Mouse (Mus musculus) heart, embryonic 12.5 days (tissue): ENCODE results near the gene Tmem116. TPM values are rescaled to one million over a fixed set of nuclear protein-coding genes. Genes with fewer than 3 reads are reported as not detected.

Experiments
- ATAC-seq: fragments of 200-750 bp; cut with Nextera tagmentation; 2 replicates; pipeline ENCODE4 v1.8.0; 2017; ENCODE audit warnings: moderate TSS enrichment, moderate library complexity; ENCODE audit not compliant: insufficient number of reproducible peaks, low FRiP score
- H3K27ac ChIP-seq: fragments of 300-500 bp; sonication (generic); 2 replicates; pipeline ENCODE4 v1.5.1; 2016; ENCODE audit warnings: mild to moderate bottlenecking, moderate library complexity; ENCODE audit not compliant: poor library complexity, severe bottlenecking
- H3K27me3 ChIP-seq: fragments of 300-500 bp; sonication (generic); replicated peaks from 2 replicates; pipeline ENCODE4 v1.6.1; 2016; ENCODE audit warnings: mild to moderate bottlenecking, moderate library complexity
- H3K36me3 ChIP-seq: fragments of 300-500 bp; sonication (generic); 2 replicates; pipeline ENCODE4 v1.6.1; 2016; ENCODE audit warnings: mild to moderate bottlenecking, moderate library complexity
- H3K4me1 ChIP-seq: fragments of 300-500 bp; sonication (generic); replicated peaks from 2 replicates; pipeline ENCODE4 v1.6.1; 2016; ENCODE audit warnings: mild to moderate bottlenecking
- H3K4me2 ChIP-seq: fragments of 300-500 bp; sonication (generic); 2 replicates; pipeline ENCODE4 v1.6.1; 2016; ENCODE audit warnings: mild to moderate bottlenecking, moderate library complexity
- H3K4me3 ChIP-seq: fragments of 300-500 bp; sonication (generic); 2 replicates; pipeline ENCODE4 v1.5.1; 2016; ENCODE audit warnings: mild to moderate bottlenecking
- H3K9ac ChIP-seq: fragments of 300-500 bp; sonication (generic); 2 replicates; pipeline ENCODE4 v1.6.1; 2016; ENCODE audit warnings: mild to moderate bottlenecking, moderate library complexity
- H3K9me3 ChIP-seq: fragments of 300-500 bp; sonication (generic); replicated peaks from 2 replicates; pipeline ENCODE4 v1.6.1; 2016; ENCODE audit warnings: mild to moderate bottlenecking, moderate library complexity
- WGBS: fragments of 180-500 bp; shearing (Covaris S2); methylation state at CpG from one replicate; pipeline ENCODE4 v1.1.7; 2016; 5-methylcytosine and 5-hydroxymethylcytosine counted together
- polyA plus RNA-seq: library from polyadenylated mRNA; unstranded; fragments of >200 nt; fragmentation: Nextera tagmentation; extraction: Ambion mirVana; gene quantifications from 2 replicates; pipeline ENCODE4 v1.2.1, GENCODE M21; 2016

Gene Tmem116
- polyA plus RNA-seq, 1 experiment from 2014 or later, result 4.7 TPM

DNA sequence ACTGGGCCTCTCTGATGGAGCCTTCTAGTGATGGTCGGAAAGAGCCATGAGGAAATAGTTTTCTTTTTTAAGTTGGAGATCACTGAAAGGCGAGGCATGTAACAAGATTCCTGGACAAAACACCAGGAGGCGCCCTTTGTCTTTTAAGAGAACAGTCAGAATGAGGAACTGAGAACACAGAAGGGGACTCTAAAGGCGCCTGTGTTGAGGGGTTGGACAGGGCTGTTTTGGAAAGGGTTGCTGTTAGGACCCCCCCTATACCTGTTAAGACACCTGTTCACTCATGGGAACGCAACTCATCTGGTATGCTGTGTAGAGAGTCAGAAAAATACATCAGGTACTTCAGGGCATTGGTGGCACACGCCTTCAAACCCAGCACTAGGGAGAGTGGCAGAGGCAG is 1.7 kb upstream of the Tmem116 start:
- Histone ChIP-seq H3K27me3 (no peaks in the 10 kb centered on the region), H3K4me2 (no peak overlapping the region), H3K9ac (no peak overlapping the region), H3K4me1 (peaks cover 29% of the 10 kb centered on the region), H3K4me3 (no peak overlapping the region), H3K9me3 (no peaks in the 10 kb centered on the region), H3K27ac (no peak overlapping the region), H3K36me3 (peaks cover 52% of the 10 kb centered on the region)
- no peak for ATAC-seq
- 68% methylated on average over 6 of the region's 6 CpGs for WGBS

DNA sequence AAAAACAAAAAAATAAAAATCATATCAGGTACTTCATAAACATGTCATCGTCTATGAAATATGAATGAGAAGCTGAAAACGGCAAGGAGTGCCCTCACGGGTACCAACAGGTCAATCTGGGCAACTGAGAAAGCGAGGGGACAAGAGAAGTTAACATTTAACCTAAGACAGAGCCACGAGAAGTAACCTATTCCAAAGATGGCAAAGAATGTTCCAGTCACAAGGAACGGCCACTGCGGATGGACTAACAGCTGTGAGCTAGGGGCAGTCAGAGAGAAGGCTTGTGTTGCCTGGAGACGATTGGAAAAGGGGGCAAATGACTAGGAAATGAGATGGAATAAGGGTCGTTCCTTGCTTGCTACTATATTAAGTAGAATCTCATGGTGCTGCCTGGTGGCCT is 1.2 kb upstream of the Tmem116 start:
- Histone ChIP-seq H3K36me3 (peaks cover 47% of the 10 kb centered on the region), H3K9ac (no peak overlapping the region), H3K27me3 (no peaks in the 10 kb centered on the region), H3K4me2 (peak overlapping the region; percentile 35; the same call in 1 of the 2 replicates), H3K9me3 (no peaks in the 10 kb centered on the region), H3K4me3 (no peak overlapping the region), H3K4me1 (peaks cover 29% of the 10 kb centered on the region), H3K27ac (no peak overlapping the region)
- WGBS, result 85% methylated on average over 9 of the region's 9 CpGs
- no peak for ATAC-seq

DNA sequence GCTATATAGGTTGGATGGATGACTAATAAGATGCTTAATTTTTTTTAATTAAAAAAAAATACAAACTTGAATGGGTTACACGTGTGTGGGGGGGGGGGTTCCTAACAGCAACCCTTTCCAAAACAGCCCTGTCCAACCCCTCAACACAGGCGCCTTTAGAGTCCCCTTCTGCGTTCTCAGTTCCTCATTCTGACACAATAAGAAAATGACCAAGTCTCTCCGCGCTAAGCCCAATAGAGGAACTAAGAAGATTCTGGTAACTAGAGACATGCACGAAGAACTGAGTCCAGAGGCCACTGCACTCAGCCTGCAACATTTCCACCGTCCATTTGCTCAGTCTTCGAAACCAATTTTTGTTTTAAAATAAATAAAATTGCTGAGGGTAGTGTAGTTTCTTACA is 490 bp upstream of the Tmem116 start:
- no peak for ATAC-seq
- H3K36me3 ChIP-seq, result peaks cover 40% of the 10 kb centered on the region
- peak overlapping the region; percentile 95 for H3K9ac ChIP-seq
- H3K27ac ChIP-seq, result peak overlapping the region; percentile 97; the same call in 1 of the 2 replicates
- WGBS, result 30% methylated on average over 8 of the region's 8 CpGs
- no peaks in the 10 kb centered on the region for H3K9me3 ChIP-seq
- H3K4me1 ChIP-seq, result peaks cover 33% of the 10 kb centered on the region
- H3K4me3 ChIP-seq, result peak overlapping the region; percentile 95
- peak overlapping the region; percentile 73 for H3K4me2 ChIP-seq
- no peaks in the 10 kb centered on the region for H3K27me3 ChIP-seq

DNA sequence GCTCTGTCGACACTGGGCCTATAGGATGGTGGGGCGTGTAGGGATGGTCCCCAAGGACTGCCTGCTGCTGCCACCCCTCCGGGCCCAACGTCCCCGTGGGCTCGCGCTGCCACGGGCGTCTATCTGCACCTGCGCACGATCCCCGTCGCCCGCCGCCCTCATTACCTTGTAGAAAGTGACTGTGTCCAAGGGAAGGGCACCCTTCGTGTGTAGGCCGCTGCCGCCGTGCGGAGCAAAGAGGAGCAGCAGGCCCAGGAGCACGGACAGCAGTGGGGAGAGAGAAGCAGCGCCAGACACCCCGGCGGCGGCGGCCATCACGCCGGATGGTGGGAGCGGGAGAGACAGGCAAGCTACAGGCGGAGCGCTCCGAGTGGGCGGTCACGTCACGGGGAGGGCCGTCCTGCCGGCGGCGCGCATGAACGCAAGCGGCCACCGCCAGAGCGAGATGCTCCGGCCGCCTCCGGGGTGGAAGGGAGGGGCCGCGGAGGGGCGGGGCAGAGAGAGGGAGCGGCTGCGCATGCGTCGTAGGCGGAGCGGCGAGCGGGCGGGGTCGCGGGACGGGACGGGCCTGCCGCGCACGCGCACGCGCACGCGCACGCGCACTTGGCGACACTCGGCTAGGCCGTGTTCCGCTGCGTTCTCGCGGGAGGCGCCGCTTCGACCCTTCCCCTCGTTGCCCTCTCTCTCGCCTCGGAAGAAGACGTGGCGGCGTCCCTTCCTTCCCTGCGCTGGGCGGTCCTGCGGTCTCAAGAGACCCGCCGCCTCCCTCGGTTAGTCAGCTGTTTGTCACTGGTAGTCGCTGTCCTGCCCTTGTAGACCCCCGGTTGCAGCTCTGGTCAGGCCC is 555 bp downstream of the Tmem116 start, which contains the start of gene Erp29:
Gene Erp29 (minus strand): TSS at position 481 of the 844 bp plus-strand sequence.
- H3K4me3 ChIP-seq, result peak within 1 kb of the TSS; percentile 95
- H3K9ac ChIP-seq, result peak within 1 kb of the TSS; percentile 95
- peaks cover 29% of the 10 kb centered on the region for H3K36me3 ChIP-seq
- H3K27me3 ChIP-seq, result no peaks in the 10 kb centered on the region
- peaks cover 33% of the 10 kb centered on the region for H3K4me1 ChIP-seq
- no peaks in the 10 kb centered on the region for H3K9me3 ChIP-seq
- under 1% methylated on average over 84 of the region's 97 CpGs for WGBS
- ATAC-seq, result peak; percentile 95
- H3K4me2 ChIP-seq, result peak within 1 kb of the TSS; percentile 73
- peak within 1 kb of the TSS; percentile 97 for H3K27ac ChIP-seq

DNA sequence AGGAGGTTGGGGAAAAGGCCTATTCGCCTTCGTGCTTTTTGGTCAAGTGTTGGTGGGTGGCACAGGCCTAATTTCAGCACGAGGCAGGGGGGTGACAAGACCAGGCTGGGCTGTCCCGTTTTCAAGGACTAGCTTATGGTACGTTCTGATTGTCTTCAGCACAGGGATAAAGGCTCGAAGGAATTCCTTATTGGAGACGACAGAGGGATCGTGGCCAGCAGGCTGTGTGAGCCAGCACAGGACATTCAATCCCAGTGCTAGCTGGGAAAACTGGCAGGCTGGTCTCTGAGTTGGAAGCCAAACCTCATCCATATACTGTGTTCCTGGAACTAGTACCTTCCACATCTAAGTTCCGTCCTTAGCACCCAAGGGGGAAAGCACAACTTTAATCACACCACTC is 1.2 kb downstream of the Tmem116 start:
- 0 out of 2 replicates have a peak, but pooled peaks have one; percentile 0 for ATAC-seq
- peak overlapping the region; percentile 95 for H3K9ac ChIP-seq
- 6% methylated on average over 9 of the region's 9 CpGs for WGBS
- no peaks in the 10 kb centered on the region for H3K27me3 ChIP-seq
- H3K4me2 ChIP-seq, result peak overlapping the region; percentile 73
- no peaks in the 10 kb centered on the region for H3K9me3 ChIP-seq
- H3K4me1 ChIP-seq, result peaks cover 33% of the 10 kb centered on the region
- H3K27ac ChIP-seq, result peak overlapping the region; percentile 97
- H3K4me3 ChIP-seq, result peak overlapping the region; percentile 95
- H3K36me3 ChIP-seq, result peaks cover 22% of the 10 kb centered on the region

DNA sequence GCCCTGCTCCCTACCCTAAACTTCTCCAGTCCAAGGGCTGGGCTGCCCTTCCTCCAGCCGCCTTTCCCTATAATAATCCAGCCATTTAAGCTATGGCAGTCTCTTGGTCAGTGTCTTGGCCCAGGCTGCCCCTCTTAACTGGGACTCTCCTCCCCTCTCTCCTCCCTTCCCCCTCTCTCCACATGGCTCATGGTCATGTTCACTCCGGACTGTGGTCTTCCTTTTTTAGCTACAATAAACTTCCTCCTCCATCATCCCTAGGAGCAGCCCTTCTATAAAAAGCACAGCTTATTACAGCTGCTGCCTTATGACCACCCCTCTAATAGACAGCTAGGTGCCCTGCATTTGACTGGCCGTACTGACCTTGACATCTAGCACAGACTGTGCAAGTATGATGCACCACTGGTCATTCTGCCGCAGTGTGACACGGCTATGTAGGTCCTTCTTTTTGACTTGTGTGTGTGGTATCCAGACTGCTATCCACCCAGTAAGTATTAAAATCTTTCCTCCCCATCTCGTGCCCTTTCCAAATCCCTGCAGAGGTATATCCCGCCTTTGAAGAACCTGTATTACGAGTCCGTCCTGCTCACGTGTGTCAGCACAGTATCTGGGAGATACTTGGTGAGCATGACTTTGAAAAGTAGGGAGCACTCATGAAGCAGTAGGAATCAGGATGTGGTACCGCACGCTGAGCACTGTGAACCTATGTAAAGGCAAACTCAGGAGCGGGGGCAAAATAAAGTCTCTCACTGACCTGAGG is 2.2 kb downstream of the Tmem116 start:
- no peaks in the 10 kb centered on the region for H3K27me3 ChIP-seq
- WGBS, result 78% methylated on average over 13 of the region's 13 CpGs
- H3K9ac ChIP-seq, result peak overlapping the region; percentile 29
- H3K9me3 ChIP-seq, result no peaks in the 10 kb centered on the region; the same call in 1 of the 2 replicates
- peaks cover 33% of the 10 kb centered on the region for H3K4me1 ChIP-seq
- no peak for ATAC-seq
- peak overlapping the region; percentile 97 for H3K27ac ChIP-seq
- H3K36me3 ChIP-seq, result peaks cover 12% of the 10 kb centered on the region; the same call in 1 of the 2 replicates
- no peak overlapping the region for H3K4me3 ChIP-seq
- peak overlapping the region; percentile 73 for H3K4me2 ChIP-seq

DNA sequence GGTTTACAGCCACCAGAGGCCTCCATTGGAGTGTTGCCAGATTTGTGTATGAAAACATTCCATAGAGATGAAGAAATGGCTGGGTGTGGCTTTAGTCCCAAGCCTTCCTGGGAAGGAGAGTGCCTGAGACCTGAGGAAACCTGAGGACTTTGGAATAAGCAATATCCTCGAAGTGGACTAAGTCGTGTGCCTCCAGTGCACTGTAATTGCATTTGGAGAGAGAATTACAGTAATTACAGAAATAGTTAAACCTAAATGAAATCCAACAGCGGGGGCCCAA is 2.8 kb downstream of the Tmem116 start:
- Histone ChIP-seq H3K27me3 (no peaks in the 10 kb centered on the region), H3K9me3 (no peaks in the 10 kb centered on the region; the same call in 1 of the 2 replicates), H3K4me2 (peak overlapping the region; percentile 73), H3K36me3 (peaks cover 7% of the 10 kb centered on the region; the same call in 1 of the 2 replicates), H3K9ac (peak overlapping the region; percentile 29; the same call in 1 of the 2 replicates), H3K4me3 (no peak overlapping the region), H3K4me1 (peaks cover 33% of the 10 kb centered on the region), H3K27ac (peak overlapping the region; percentile 97)
- WGBS, result 79% methylated on average over 3 of the region's 3 CpGs
- no peak for ATAC-seq

DNA sequence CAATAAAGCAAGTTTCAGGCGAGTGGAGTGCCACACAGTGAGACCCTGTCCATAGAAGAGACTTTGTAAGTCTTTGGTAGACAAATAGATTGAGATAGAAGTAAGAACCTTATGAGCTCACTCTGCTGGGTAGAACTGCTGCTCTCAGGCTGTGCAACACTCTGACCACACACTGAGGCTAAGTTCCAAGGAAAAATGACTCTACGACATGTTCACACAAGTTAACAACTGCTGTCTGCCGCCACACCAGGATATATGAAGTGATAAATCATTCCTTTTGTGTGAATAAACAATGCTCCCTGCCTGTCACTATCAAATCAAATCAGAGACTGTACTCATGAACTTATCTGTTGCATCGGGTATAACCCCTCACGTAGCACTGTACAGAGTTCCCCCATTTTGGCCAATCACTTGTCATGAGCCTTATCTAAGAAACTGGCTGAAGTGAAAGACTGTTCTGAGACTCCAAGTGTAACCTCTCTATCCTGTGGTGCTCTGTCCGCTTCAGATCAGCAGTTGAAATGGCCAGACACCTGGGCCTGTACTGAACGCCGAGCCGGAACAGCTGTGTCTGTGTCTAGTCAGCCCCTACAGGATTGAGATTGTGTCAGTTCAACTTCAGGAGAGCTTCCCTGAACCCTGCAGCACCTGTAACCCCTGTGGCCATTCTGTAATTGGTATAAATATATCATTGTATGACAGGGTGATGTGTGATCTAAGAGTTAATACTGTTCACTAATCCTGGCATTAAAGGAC is 4.0 kb downstream of the Tmem116 start:
- no peak overlapping the region for H3K9ac ChIP-seq

DNA sequence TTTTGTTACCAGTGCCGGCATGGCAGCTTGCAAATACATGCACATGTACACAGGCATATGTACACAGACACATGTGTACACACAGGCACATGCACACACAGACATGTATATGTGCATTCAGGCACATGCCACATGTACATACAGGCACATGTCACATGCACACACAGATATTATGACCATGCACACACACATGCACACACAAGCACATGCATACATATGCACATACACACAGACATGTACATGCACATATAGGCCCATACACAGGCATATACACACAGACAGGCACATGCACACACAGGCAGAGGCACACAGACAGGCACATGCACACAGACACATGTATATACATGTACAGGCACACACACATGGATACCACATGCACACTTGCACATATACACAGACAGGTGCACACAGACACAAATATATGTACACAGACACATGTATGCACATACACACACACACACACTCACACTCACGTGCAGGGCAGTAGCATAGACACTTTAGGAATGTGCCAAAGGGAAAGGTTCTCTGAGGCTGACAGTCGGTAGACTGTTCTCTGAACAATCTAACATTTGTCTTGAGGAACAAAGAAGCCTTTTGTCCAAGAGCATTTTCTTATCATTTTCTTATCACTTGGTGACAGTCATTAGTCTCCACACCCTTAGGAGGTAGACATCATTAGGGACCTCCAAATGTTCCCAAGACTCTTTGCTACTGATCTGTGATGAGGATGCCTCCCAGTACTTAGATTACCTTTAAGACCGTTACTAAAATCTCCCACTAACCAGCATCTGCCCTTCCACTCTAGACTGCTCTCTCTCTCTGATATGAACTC is 9.9 kb downstream of the Tmem116 start:
- no peaks in the 10 kb centered on the region; the same call in 1 of the 2 replicates for H3K9me3 ChIP-seq
- no peaks in the 10 kb centered on the region for H3K36me3 ChIP-seq
- no peak overlapping the region for H3K4me2 ChIP-seq
- ATAC-seq, result no peak
- WGBS, result 32% methylated on average over 4 of the region's 4 CpGs
- no peak overlapping the region; the same call in 1 of the 2 replicates for H3K27ac ChIP-seq
- no peak overlapping the region for H3K4me3 ChIP-seq
- H3K27me3 ChIP-seq, result no peaks in the 10 kb centered on the region
- H3K4me1 ChIP-seq, result peaks cover 24% of the 10 kb centered on the region
- H3K9ac ChIP-seq, result no peak overlapping the region

More for the DNA sequence above, 4.0 kb downstream of the Tmem116 start:
- ATAC-seq, result no peak
- no peaks in the 10 kb centered on the region; the same call in 1 of the 2 replicates for H3K9me3 ChIP-seq
- peaks cover 30% of the 10 kb centered on the region for H3K4me1 ChIP-seq
- 65% methylated on average over 9 of the region's 9 CpGs for WGBS
- no peak overlapping the region for H3K4me2 ChIP-seq
- H3K27me3 ChIP-seq, result no peaks in the 10 kb centered on the region
- no peak overlapping the region for H3K4me3 ChIP-seq
- no peaks in the 10 kb centered on the region for H3K36me3 ChIP-seq
- H3K27ac ChIP-seq, result no peak overlapping the region

DNA sequence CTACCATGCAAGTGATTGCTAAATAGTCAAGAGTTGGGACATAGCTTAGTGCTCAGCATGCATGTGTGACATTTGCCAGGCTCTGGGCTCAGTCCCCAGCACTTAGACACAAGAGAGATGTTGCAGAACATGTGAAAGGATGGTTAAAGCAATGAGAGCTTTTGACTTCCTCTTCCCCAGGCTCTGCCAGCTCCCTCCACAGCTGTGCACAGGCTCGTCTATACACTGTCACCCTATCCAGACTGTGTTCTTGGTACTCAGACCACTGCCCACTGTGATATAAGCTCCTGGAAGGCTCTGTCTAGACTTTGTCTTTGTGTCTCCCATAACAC is 10.4 kb downstream of the Tmem116 start:
- H3K9ac ChIP-seq, result no peak overlapping the region
- H3K4me2 ChIP-seq, result no peak overlapping the region
- no peak overlapping the region; the same call in 1 of the 2 replicates for H3K27ac ChIP-seq
- no peak overlapping the region for H3K4me3 ChIP-seq
- ATAC-seq, result no peak
- no peaks in the 10 kb centered on the region for H3K36me3 ChIP-seq
- 16% methylated on average over 1 of the region's 1 CpGs for WGBS
- no peaks in the 10 kb centered on the region; the same call in 1 of the 2 replicates for H3K9me3 ChIP-seq
- no peaks in the 10 kb centered on the region for H3K27me3 ChIP-seq
- peaks cover 24% of the 10 kb centered on the region for H3K4me1 ChIP-seq
